8 mouse cellular contexts compared by ENCODE assay signal in the genomic region with DNA sequence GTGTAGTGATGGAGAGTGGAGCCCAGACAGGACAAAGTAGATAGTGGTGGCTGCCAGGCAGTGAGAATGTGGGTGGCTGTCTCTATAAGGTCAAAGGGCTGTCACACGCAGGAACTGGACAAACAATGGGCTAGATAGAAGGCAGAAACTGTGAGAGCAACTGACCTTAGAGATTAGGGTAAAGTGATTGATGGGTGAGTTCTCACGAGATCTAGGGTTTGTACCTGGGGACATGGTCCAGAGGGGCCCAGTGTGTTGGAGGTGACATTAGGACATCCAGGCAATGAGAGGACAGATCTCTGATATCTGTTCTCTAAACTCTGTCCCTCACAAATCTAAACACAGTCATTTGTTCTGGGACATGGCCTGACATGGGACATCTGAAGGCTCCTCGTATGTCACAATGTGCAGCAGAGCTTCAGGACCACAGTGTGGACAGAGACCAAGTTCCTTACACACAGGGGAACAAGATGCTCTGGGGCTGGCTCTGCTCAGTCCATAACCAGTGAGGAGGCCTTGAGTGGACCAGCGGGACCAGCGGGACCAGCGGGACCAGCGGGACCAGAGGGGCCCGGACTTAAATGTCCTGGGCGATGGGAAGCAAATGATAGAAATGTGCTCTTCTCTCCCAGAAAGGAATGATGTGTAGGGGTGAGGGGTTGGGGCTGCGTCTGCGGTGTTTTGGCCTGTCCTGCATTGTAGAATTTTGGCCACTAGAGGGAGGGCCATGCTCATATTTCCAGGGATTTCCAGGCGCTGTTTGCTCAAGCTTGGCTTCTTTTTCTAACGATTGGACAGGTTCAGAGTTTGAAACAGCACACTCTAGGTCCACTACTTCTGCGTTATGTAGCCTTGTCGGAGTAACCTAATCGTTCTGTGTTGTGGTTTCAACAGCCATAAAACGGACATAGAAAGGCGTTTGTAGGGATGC. TPM values are rescaled to one million over a fixed set of nuclear protein-coding genes. Genes with fewer than 3 reads are reported as not detected.
A peak's percentile ranks its signal among the peaks of the same experiment; 100 is the strongest.
DNase-seq lines count a peak whose midpoint lies in the region; ATAC-seq and TF ChIP-seq lines count a peak whose summit lies in the region.

No protein-coding gene starts in this region.

- no peak for TF ChIP-seq POLR2A in limb, embryonic 14.5 days (IDR thresholded peaks at IDR 0.05; ENCODE audit: borderline replicate concordance, extremely low read depth, insufficient read depth, insufficient read length)

- H3K27me3 ChIP-seq in limb, embryonic 14.5 days (ENCODE audit: control insufficient read depth, insufficient read depth, low read length), result no peaks in the 10 kb centered on the region

- intact Hi-C loops in heart, postnatal 25 days (cut with DNase I), result loop anchor here (1.0 kb wide), 1 partner anchor 38 kb away; no protein-coding TSS in a partner anchor

- H3K4me1 ChIP-seq in limb, embryonic 14.5 days (ENCODE audit: control insufficient read depth, insufficient read depth, low read length), result no peaks in the 10 kb centered on the region

- H3K9me3 ChIP-seq in limb, embryonic 14.5 days (ENCODE audit: control insufficient read depth, low read length), result no peaks in the 10 kb centered on the region

- DNase-seq in heart, adult 9 months (ENCODE audit: low spot score in 2 of 2), result peak; percentile 46 to 64
- DNase-seq in heart, postnatal 25 days (ENCODE audit: low spot score), result no peak
- peak; percentile 77 for DNase-seq in cerebellum, adult 8-10 months
- DNase-seq in frontal cortex, postnatal 36 days (ENCODE audit: low spot score in 2 of 2), result peak; percentile 75 to 82
- DNase-seq in kidney, adult 18-20 months, result peak; percentile 73
- peak; percentile 64 for DNase-seq in limb, embryonic 14.5 days (ENCODE audit: low spot score)
- DNase-seq in spleen, postnatal 36 days (ENCODE audit: low spot score in 2 of 2), result peak; percentile 52 to 64

- no peaks in the 10 kb centered on the region for H3K36me3 ChIP-seq in limb, embryonic 14.5 days (ENCODE audit: control insufficient read depth, insufficient read depth, low read length)

- peak; percentile 76 for ATAC-seq in limb, embryonic 14.5 days (ENCODE audit: low FRiP score, low read depth)
- peak; percentile 85 for ATAC-seq in monocyte, adult 5-6 weeks (replicated peaks; ENCODE audit: insufficient number of reproducible peaks, low FRiP score, low TSS enrichment, poor library complexity, severe bottlenecking)

- no peak overlapping the region for H3K4me3 ChIP-seq in limb, embryonic 14.5 days (replicated peaks; ENCODE audit: low read length)

- H3K9ac ChIP-seq in limb, embryonic 14.5 days (ENCODE audit: low read depth, low read length, severe bottlenecking), result no peak overlapping the region

- 11% methylated on average over 18 of the region's 18 CpGs for WGBS in limb, embryonic 14.5 days

- no peak overlapping the region for H3K27ac ChIP-seq in limb, embryonic 14.5 days (replicated peaks; ENCODE audit: low read depth, low read length)

- H3K4me2 ChIP-seq in limb, embryonic 14.5 days (replicated peaks; ENCODE audit: low read depth, low read length, severe bottlenecking), result no peak overlapping the region

RNA-seq across cellular contexts. Expression of gene Sbk1, which starts 11.9 kb away (rescaled TPM):
- total RNA-seq in heart, postnatal 25 days (2021), result 10 to 100 TPM; 76.5 to 86.4 TPM
- 47.9 and 68.3 TPM in 2 replicates for polyA plus RNA-seq in limb, embryonic 14.5 days (2012; rRNA removed)
- polyA plus RNA-seq in limb, embryonic 14.5 days (2014; fragmentation: Nextera tagmentation; extraction: Ambion mirVana), result 50.9 and 59.6 TPM in 2 replicates
- total RNA-seq in monocyte, adult 5-6 weeks (2017), result 15.4 to 20.7 TPM (median 16.7 TPM) in 3 replicates
